Mouse (Mus musculus): ENCODE data around the gene Tcirg1.

- no peak for TF ChIP-seq CTCF (conservative IDR thresholded peaks at IDR 0.05; ENCODE audit: low read length)
- no peak for TF ChIP-seq POU5F1 (IDR thresholded peaks at IDR 0.05; ENCODE audit: borderline replicate concordance, low read length)
Measured at GRCm38 (mm10) chr19:3935032-3935895, 28.3 kb upstream of the Tcirg1 start, which contains the start of gene Unc93b1.
